Mouse (Mus musculus) liver, postnatal 0 days (tissue): ENCODE data around the gene Rps6ka5.

Source experiments
- CTCF ChIP-seq: sonication (generic); IDR thresholded peaks from 2 replicates; pipeline ENCODE4 v1.5.1; 2016; ENCODE audit warnings: antibody characterized with exemption, low read depth
- EP300 ChIP-seq: IDR thresholded peaks from 2 replicates; pipeline ENCODE4 v1.6.1; 2016; ENCODE audit warnings: antibody characterized with exemption, low read depth, mild to moderate bottlenecking

GRCm38 (mm10) chr12:100735581-100735980, 8.8 kb upstream of the Rps6ka5 start:
- TF ChIP-seq CTCF (no peak), EP300 (no peak)
